Mouse (Mus musculus): ENCODE data around the gene Timeless. TPM values are rescaled to one million over a fixed set of nuclear protein-coding genes. Genes with fewer than 3 reads are reported as not detected.
"Not testable (repeated sequence)": the region's sequence is repeated elsewhere in the genome, so short reads cannot be mapped to it uniquely, and the experiment has no call there.

The Timeless gene
- polyA plus RNA-seq, 1 experiment: 5.7 TPM

GRCm38 (mm10) chr10:128280943-128281342 is 49.1 kb downstream of the Timeless start:
- DNase-seq (ENCODE audit: low read depth, low spot score): no peak
- WGBS: 51% methylated on average over 6 of the region's 6 CpGs

GRCm38 (mm10) chr10:128281682-128282081 is 49.8 kb downstream of the Timeless start:
- WGBS: 93% methylated on average over 14 of the region's 14 CpGs
- DNase-seq (ENCODE audit: low read depth, low spot score): no peak

- WGBS: 83% methylated on average over 20 of the region's 20 CpGs
- no peak for DNase-seq (ENCODE audit: low read depth, low spot score)
These were observed 51.1 kb downstream of the Timeless start for GRCm38 (mm10) chr10:128282886-128283450.

DNA sequence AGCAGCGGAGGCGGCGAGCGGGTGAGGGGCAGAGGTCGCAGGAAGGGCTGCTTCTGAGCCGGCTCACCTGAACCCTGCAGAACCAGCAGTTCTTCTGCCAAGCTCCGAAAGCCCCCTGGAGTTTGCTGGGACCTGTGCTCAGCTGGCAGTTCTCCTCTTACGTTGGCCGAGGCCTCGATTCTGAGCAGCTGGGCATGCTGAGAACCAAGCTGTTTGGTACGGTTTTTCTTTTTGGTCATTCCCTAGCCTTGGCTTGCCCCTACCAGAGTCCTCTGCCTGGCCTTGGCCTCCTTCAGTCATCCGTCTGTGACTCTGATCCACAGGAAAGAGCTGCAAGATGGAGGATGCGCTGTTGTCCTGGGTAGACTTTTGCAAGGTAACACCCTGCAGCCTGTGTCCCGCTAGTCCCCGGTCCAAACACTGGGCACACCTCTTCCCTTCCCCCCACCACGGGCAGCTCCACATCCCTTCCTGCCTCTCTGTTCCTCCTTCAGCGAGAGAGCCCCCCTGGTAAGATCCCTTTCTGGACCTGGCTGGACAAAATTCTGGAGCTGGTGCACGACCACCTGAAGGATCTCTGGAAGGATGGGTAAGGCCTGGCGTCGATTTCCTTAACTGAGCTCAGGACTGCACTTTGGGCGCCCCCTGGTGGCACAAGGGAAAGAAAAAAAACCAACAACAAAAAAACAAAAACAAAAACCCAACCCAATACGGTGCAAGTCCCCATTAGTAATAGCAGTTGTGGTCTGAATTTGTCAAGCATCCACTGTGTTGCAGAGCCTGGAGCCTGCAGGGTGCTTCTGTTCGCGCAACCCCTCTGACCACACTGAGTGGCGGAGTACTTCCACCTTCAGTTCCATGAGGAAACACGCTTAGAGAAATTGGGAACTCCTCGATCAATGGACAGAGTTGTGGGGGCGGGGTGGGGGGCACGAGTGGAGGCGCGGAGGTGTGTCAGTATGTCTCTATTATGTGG is 52.0 kb downstream of the Timeless start:
- no peak for DNase-seq (ENCODE audit: low read depth, low spot score)
- WGBS: 66% methylated on average over 31 of the region's 31 CpGs

DNA sequence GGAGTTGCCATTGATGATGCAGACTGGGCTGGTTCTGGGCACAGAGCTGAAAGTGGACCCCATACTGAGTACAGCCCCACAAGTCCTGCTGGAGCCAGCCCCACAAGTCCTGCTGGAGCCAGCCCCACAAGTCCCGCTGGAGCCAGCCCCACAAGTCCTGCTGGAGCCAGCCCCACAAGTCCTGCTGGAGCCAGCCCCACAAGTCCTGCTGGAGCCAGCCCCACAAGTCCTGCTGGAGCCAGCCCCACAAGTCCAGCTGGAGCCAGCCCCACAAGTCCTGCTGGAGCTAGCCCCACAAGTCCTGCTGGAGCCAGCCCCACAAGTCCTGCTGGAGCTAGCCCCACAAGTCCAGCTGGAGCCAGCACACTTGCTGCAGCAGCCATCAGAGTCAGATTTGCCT is 58.7 kb downstream of the Timeless start:
- 84% methylated on average over 1 of the region's 1 CpGs for WGBS
- not testable (repeated sequence) for DNase-seq (ENCODE audit: low read depth, low spot score)

GRCm38 (mm10) chr10:128296370-128297090 is 64.7 kb downstream of the Timeless start:
- 77% methylated on average over 13 of the region's 13 CpGs for WGBS
- DNase-seq (ENCODE audit: low read depth, low spot score): no peak

DNA sequence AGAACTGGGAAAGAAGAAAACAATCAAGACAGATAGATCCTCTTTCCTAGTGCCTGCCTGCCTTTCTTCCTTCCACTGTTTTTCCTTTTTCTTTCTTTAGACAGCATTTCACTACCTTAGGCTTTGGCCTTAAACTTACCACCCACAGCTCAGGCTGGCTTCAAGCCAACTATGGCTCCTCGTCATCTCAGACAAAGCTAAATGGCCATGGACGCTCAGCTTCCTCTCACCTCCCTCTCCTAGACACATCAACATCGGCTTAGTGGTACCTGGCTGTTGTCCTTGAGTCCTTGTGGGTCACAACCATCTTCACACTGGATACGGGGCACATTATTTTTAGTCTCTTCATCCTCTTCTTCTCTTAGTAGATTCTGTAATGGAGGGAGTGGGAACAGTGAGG is 65.4 kb downstream of the Timeless start:
- 66% methylated on average over 4 of the region's 4 CpGs for WGBS
- no peak for DNase-seq (ENCODE audit: low read depth, low spot score)

DNA sequence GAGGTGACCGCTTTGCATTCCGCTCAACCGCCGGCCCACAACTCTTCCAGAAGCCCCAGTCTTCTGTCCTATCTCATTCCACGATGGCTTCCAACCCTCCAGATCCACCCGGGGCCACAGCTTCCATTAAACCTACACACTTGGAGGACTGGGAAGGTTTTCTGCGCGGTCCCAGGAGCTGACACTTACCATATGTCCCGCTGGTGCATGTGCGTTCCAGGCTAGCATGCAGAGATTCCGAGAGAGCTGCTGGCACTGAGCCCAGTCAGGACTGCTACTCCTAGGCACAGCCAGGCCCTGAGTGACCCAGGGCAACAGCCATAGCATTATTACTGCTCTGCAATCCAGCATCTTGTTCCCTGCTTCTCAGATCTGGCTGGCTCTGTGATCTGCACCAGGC is 65.8 kb downstream of the Timeless start:
- WGBS: 71% methylated on average over 11 of the region's 11 CpGs
- DNase-seq (ENCODE audit: low read depth, low spot score): no peak

DNA sequence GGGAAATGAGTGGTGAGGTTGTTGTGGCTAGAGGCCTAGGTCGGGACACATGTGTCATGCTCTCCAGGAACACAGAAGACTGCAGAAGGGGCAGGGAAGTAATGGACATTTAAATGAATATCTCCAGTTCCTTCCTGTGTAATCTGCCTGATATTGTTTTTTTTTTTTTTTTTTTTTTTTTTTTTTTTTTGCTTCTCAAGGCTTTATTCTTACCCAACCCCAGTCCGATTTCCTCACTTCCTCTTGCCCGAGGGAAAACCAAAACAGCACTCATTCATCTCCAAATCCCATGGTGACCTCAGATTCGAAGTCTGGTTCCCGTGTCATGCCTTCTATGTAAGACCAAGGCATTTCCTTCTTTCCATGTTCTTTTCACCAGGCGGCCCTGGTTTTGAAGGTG is 66.4 kb downstream of the Timeless start:
- no peak for DNase-seq (ENCODE audit: low read depth, low spot score)
- 66% methylated on average over 6 of the region's 6 CpGs for WGBS

- WGBS: 77% methylated on average over 11 of the region's 11 CpGs
- no peak for DNase-seq (ENCODE audit: low read depth, low spot score)
These were observed 66.9 kb downstream of the Timeless start, which contains the start of gene Il23a for GRCm38 (mm10) chr10:128298702-128299171. TSS of gene Il23a (minus strand) at chr10:128298752.

DNA sequence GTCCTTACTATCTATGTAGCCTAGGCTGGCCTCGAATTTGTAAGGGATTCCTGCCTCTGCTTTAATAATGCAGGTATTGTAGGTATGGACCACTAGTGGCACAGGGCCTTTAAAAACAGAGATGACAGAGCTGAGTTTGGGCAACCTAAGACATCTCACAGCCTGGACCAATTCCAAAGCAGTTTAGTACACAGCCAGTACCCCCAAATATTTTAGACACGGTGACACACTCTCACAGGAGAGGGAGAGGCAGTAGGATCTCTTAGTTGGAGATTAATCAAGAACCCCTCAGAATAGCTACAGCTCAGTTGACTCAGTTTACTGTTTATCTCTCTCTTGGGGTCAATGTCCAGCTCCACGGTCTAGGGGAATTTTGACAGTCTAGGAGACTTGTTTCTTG is 70.5 kb downstream of the Timeless start:
- DNase-seq (ENCODE audit: low read depth, low spot score): no peak

More for the DNA sequence above, 70.5 kb downstream of the Timeless start:
- WGBS: 18% methylated on average over 3 of the region's 3 CpGs

Other genes starting within 250 kb of the Timeless start
- 3.7 and 60.7 TPM in 2 replicates for gene Hsd17b6, start 224.5 kb upstream of the Timeless start, polyA plus RNA-seq (2012; rRNA removed)
- gene Prim1, start 216.9 kb upstream of the Timeless start, polyA plus RNA-seq (2012; rRNA removed): 6.6 and 8.8 TPM in 2 replicates
- gene Naca, start 196.5 kb upstream of the Timeless start, polyA plus RNA-seq (2012; rRNA removed): 170 and 205 TPM in 2 replicates
- 23.0 and 23.4 TPM in 2 replicates for gene Ptges3, start 173.1 kb upstream of the Timeless start, polyA plus RNA-seq (2012; rRNA removed)
- gene Atp5b, start 148.8 kb upstream of the Timeless start, polyA plus RNA-seq (2012; rRNA removed): 3,352 and 4,281 TPM in 2 replicates
- 22.7 and 36.6 TPM in 2 replicates for gene Baz2a, start 140.5 kb upstream of the Timeless start, polyA plus RNA-seq (2012; rRNA removed)
- 33.1 and 43.2 TPM in 2 replicates for gene Rbms2, start 51.8 kb upstream of the Timeless start, polyA plus RNA-seq (2012; rRNA removed)
- 2.0 and 3.3 TPM in 2 replicates for gene Gls2, start 37.6 kb upstream of the Timeless start, polyA plus RNA-seq (2012; rRNA removed)
- gene Spryd4, start 20.3 kb upstream of the Timeless start, polyA plus RNA-seq (2012; rRNA removed): 17.7 and 20.9 TPM in 2 replicates
- not detected in 2 replicates for gene Mip, start 6.2 kb upstream of the Timeless start, polyA plus RNA-seq (2012; rRNA removed)
- 0.11 and 0.12 TPM in 2 replicates for gene Apon, start 22.0 kb downstream of the Timeless start, polyA plus RNA-seq (2012; rRNA removed)
- 0.08 and 0.16 TPM in 2 replicates for gene Apof, start 36.6 kb downstream of the Timeless start, polyA plus RNA-seq (2012; rRNA removed)
- 18.9 and 36.4 TPM in 2 replicates for gene Stat2, start 38.5 kb downstream of the Timeless start, polyA plus RNA-seq (2012; rRNA removed)
- gene Il23a, start 66.7 kb downstream of the Timeless start, polyA plus RNA-seq (2012; rRNA removed): 0.12 TPM in 1 of 2 replicates, not detected in the other
- gene Pan2, start 71.3 kb downstream of the Timeless start, polyA plus RNA-seq (2012; rRNA removed): 16.7 and 28.0 TPM in 2 replicates
- 77.0 and 89.7 TPM in 2 replicates for gene Cnpy2, start 90.4 kb downstream of the Timeless start, polyA plus RNA-seq (2012; rRNA removed)
- gene Cs, start 105.7 kb downstream of the Timeless start, polyA plus RNA-seq (2012; rRNA removed): 361 and 585 TPM in 2 replicates
- gene Coq10a, start 136.9 kb downstream of the Timeless start, polyA plus RNA-seq (2012; rRNA removed): 22.0 and 27.1 TPM in 2 replicates
- gene Ankrd52, start 145.1 kb downstream of the Timeless start, polyA plus RNA-seq (2012; rRNA removed): 17.6 and 22.9 TPM in 2 replicates
- 209 and 267 TPM in 2 replicates for gene Slc39a5, start 169.2 kb downstream of the Timeless start, polyA plus RNA-seq (2012; rRNA removed)
- 35.6 and 39.4 TPM in 2 replicates for gene Nabp2, start 179.4 kb downstream of the Timeless start, polyA plus RNA-seq (2012; rRNA removed)
- gene Rnf41, start 179.6 kb downstream of the Timeless start, polyA plus RNA-seq (2012; rRNA removed): 18.3 and 20.4 TPM in 2 replicates
- gene Smarcc2, start 227.2 kb downstream of the Timeless start, polyA plus RNA-seq (2012; rRNA removed): 43.3 and 67.4 TPM in 2 replicates

All from large intestine, adult 2 months (tissue).